Mouse (Mus musculus) cerebellum, adult 9-11 months (tissue): ENCODE data around the gene Fgf18.
A peak's percentile ranks its signal among the peaks of the same experiment; 100 is the strongest.

Experiments used
- DNase-seq: peaks from one replicate; pipeline ENCODE4 v3.0.0; 2022

Gene Fgf18

GRCm38 (mm10) chr11:33147171-33147571 lies at the start of gene Fgf18:
Gene Fgf18, minus strand, starts transcription at chr11:33147400.
- DNase-seq, result no peak

DNA sequence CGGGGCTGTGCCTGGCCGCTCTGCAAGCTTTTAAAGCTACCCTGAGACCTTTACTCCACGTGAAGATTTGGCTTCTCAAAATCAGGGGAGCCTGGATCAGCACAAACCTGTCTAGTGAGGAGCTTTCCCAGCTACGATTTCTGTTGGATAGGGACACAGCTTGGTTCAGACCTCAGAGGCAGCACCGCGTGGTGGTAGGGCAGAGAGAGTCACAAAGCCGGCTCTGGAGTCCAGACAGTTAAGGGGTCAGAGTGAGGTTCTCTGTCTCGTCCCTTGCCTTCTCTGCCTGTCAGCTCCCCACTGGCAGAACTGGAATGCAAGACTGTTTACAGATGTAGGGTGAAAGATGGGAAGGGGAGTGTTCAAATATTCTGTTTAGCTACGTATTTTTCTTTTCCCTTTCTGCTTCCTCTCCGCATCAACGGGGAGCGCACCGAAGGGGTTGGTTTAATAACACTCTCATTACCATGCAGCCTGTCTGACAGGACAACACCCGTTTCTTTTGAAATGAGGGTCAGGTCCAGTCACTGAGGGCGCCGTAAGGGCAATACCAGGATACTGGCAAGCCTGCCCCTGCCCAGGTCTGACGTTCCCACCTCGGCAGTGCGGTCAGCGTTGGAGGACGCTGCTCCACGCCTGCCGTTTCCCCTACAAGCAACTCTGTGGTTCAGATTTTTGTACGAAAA lies 49.4 kb upstream of the Fgf18 start:
- peak; percentile 40 for DNase-seq

GRCm38 (mm10) chr11:33195531-33196446 lies 48.6 kb upstream of the Fgf18 start:
- DNase-seq, result peak; percentile 38

DNA sequence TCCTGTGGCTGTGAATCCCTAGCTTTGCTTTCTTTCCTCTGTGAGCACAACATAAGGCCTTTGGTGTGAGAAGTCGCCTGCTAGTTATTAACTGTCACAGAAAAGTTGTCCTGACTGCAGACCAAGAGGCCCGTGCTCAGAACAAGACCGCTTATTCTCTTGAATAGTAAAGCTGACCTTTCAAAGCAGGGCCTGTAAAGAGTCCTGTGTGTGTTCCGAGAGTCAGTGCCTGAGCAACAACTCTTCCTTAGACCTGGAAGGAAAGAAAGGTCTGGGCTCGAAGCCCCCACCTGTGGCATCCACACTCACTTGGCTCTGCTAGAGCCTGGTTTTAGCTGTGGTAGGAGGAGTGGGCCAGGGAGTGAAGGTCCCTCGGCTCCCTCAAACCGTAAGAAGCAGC lies 47.9 kb upstream of the Fgf18 start:
- DNase-seq, result no peak

DNA sequence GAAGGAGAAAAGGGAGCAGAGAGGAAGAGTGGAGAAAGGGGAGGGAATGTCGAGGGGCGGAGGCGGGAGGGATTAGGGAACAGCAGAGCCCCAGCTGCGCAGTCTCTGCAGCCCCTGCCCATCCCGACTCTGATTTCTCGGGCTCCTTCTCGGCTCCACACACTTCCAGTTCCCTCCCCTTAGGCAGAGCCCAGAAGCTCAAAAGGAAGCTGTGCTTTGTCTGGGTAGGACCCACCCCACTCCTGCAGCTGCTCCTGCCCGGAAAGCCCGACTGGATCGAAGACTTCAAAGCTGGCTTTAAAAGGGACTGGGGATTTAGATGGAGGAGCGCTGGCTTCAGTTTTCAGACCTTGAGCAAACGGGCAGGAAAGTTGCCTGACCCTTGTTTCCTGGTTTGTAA lies 46.5 kb upstream of the Fgf18 start:
- DNase-seq, result no peak

- no peak for DNase-seq
These were observed 34.6 kb upstream of the Fgf18 start for GRCm38 (mm10) chr11:33181804-33182203.

- DNase-seq, result no peak
These were observed 33.5 kb upstream of the Fgf18 start for GRCm38 (mm10) chr11:33180701-33181116.

GRCm38 (mm10) chr11:33179802-33180201 lies 32.6 kb upstream of the Fgf18 start:
- DNase-seq, result no peak

- peak; percentile 52 for DNase-seq
These were observed 29.5 kb upstream of the Fgf18 start for GRCm38 (mm10) chr11:33176525-33177245.

DNA sequence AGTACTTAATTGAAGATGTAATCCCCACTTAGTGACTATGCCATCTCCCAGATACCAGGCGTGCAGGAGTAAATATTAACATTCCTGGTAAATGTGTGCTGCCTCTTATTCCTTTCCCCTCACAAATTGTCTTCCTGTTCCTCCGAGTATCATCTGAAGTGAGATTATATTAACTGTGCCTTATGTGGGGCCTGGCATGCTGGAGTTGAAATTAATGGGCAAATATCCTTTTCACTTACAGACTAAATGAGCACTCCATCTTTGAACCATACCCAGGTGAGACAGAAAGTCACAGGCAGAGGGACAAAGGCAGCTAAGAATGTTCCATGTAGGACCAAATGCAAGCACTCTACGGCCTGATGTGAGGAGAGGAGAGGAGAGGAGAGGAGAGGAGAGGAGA lies 28.6 kb upstream of the Fgf18 start:
- DNase-seq, result no peak

GRCm38 (mm10) chr11:33170489-33170888 lies 23.3 kb upstream of the Fgf18 start:
- peak; percentile 37 for DNase-seq

DNA sequence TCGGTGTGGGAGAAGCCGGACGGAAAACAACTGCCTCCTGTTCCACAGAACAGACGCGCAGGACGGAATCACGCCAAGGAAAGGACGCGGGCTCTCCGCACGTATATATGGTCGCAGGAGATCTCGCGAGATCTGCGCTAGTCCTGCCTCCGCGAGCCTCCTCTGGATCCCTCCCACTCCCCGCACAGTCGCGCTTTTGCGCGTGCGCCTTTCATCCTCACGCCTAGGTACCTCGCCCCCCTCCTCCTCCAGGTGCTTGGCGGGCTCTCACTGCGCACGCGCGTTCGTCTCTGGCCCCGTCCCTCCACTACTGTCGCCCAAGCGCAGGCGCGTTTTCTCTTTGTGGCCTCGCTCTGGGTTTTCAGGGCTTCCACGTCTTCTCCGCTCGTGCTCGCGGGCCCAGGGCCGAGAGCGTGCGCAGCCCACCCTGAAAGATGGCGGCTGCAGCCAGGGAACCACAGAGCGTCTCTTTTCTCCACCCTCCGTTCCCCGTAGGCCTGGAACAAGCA lies 15.9 kb upstream of the Fgf18 start, which contains the start of gene Npm1:
Gene Npm1 (minus strand): TSS at position 209 of the 509 bp plus-strand sequence.
- peak; percentile 100 for DNase-seq

DNA sequence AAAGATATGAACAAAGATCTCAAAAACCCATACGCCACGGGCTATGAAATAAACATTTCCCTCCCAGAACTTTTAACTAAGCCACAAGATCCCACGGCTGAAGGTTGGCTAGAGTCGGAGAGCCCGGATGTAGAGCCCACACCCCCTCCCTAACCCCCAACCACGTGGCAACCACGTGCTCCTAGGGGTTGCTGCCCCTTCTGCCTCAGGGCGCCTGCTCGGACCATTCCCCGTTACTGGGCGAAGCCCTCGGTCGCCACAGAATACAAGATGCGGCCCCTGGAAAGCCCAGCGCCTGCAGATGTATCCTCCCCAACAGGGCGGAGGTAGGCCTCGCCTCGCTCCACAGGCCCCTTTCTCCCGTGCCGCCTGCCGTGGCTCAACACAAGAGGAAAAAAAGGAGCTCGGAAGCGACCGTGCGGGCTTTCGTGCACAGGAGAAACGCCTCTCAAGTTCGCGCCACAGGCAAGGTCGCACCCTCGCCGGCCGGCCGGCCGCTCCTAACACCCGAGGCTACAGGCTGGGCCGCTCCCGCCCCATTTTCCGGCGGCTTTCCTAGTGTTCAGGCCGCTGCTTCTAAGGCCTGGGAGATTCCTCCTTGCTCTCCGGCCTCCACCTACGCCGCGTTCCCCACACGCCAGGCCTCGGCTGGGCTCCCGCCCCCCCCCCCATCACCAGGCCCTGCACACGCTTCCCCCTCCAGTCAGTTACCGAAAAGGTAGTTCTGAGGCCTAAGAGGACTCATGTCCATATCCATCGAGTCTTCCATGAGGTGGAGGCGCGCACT lies 15.2 kb upstream of the Fgf18 start:
- DNase-seq, result peak; percentile 74

DNA sequence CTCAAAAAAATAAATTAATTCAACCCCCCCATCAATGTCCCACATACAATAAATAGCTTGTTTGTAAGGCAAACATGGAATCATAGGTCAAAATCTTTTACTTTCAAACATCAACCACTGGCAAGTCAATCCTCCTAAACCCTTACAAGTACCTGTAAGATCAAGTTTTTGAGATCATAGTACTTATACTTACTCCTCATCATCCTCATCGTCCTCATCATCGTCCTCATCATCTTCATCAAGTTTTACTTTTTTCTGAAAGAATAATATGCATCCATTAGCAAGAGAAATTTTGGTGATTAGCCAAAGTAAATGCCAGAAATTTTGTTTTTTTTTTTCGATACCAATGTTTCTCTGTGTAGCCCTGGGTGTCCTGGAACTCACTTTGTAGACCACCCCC lies 12.5 kb upstream of the Fgf18 start:
- no peak for DNase-seq

DNA sequence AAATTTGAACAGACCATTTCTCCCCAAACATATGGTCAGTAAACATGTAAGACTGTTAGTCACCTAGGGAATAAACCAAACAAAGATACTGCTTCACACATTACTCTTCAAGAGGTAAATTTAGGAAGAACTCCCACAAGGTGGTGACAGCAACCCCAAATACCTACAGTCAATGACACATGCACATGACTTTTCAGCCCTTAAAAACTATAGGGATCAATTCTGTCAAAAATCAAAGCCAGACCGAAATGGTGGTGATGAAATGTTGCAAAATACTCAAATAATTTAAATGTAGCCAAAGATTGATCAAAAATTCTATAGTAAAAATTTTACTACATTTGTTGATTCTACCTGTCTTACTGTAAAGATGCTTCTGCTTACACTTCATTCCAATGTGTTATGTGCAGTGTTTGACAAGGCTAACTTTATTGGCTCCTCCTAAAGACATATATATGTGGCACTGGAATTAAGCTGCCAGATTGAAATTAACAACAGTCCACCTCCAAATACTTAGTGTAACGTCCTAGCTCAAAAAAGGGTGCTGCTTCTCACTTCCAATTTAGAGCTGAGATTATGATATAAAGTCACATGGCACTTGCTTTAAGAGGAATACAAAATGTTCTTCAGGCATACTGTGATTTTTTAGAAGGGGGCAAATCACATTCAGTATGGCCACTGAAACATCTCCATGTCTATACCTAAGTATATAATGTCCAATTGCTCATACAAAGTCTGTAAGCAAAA lies 10.4 kb upstream of the Fgf18 start:
- no peak for DNase-seq

GRCm38 (mm10) chr11:33156436-33157015 lies 9.3 kb upstream of the Fgf18 start:
- no peak for DNase-seq

- no peak for DNase-seq
These were observed 7.3 kb upstream of the Fgf18 start for GRCm38 (mm10) chr11:33154459-33154858.

DNA sequence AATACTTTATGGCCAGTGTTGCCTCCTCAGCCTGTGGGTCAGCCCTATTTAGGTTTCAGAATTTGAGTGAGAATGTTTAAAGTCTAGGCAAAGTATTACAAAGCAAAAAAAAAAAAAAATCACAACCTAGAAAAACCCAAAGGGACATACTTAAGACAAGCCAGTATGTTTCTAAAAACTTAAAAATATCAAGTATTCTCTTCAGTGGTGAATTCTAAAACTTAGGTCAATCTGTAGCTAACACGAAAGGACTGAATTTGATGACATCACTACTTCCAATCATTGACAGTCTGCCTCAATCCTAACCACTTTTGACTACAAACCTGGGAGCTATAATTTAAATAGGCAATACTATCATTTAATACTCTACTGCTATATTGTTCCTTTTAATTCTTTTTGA lies 5.8 kb upstream of the Fgf18 start:
- DNase-seq, result no peak

DNA sequence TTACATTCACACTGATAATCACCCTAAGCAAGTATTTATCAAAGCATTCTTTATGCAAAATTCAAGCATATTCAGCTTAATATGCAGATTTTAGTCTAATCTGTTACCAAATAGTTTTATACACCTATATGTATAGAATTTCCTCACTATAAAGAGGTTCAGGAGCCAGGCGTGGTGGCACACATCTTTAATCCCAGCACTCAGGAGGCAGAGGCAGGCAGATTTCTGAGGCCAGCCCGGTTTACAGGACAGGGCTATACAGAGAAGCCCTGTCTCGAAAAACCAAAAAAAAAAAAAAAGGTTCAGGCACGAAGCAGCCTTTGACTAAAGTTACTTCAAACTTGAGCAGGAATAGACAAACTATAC lies 4.6 kb upstream of the Fgf18 start:
- no peak for DNase-seq

- no peak for DNase-seq
These were observed 4.1 kb upstream of the Fgf18 start for GRCm38 (mm10) chr11:33151128-33151779.

DNA sequence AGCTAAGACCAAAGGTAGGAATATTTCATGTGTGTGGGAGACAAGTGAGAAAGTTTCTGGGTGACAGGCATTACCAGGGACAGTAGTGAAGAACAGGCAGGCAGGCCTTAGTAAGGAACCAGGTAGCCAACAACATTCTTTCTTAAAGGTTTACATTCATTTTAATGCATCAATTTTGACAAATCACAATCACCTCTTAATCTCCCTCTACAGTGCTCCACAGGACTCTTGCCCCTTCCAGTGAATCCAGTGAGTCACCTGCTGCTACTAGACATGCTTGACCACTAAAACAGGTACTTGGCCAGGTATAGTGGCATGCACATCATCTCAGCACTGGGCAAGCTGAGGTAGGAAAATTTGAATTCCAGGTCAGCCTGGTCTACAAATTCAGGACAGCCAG lies 3.2 kb upstream of the Fgf18 start:
- DNase-seq, result no peak
